Mouse (Mus musculus) adrenal gland (tissue): ENCODE results near the gene Tbc1d10c.
"Not testable (repeated sequence)": the region's sequence is repeated elsewhere in the genome, so short reads cannot be mapped to it uniquely, and the experiment has no call there.

ENCODE experiments used
- intact Hi-C: fragments of 180-260 bp; cut with DNase I; formaldehyde crosslinking; loops from one replicate; pipeline ENCODE4 v1.15.1; 2025
- microRNA-seq, 2 experiments: library from miRNA; unstranded; fragments of <30 nt; microRNA quantifications; one replicate each; pipeline ENCODE4; 2019

Gene Tbc1d10c

GRCm38 (mm10) chr19:4146366-4147021, 44.6 kb downstream of the Tbc1d10c start:
- intact Hi-C loops = loop anchor here (2.0 kb wide), 1 partner anchor 20 kb away; no protein-coding TSS in a partner anchor

- intact Hi-C loops = loop anchor here (2.0 kb wide), 1 partner anchor 19 kb away; no protein-coding TSS in a partner anchor
Measured at GRCm38 (mm10) chr19:4145936-4146335, 45.1 kb downstream of the Tbc1d10c start.

GRCm38 (mm10) chr19:4144550-4145498, 46.3 kb downstream of the Tbc1d10c start:
- intact Hi-C loops = loop anchor here (5.0 kb wide), 1 partner anchor 43 kb away; no protein-coding TSS in a partner anchor

GRCm38 (mm10) chr19:4143759-4144268, 47.3 kb downstream of the Tbc1d10c start, which contains the start of gene Cabp4:
Gene Cabp4 (minus strand): TSS chr19:4144033.
- intact Hi-C loops = loop anchor here (5.0 kb wide), 1 partner anchor 42 kb away; no protein-coding TSS in a partner anchor

GRCm38 (mm10) chr19:4142416-4143173, 48.5 kb downstream of the Tbc1d10c start:
- intact Hi-C loops = loop anchor here (5.0 kb wide), 1 partner anchor 40 kb away; no protein-coding TSS in a partner anchor

GRCm38 (mm10) chr19:4140147-4140546, 50.9 kb downstream of the Tbc1d10c start:
- intact Hi-C loops = loop anchor here (5.0 kb wide), 1 partner anchor 38 kb away; no protein-coding TSS in a partner anchor

- intact Hi-C loops = no loop called here
Measured at GRCm38 (mm10) chr19:4139446-4139845, 51.6 kb downstream of the Tbc1d10c start, which contains the start of gene Gpr152. Gene Gpr152 (plus strand): TSS chr19:4139787.

GRCm38 (mm10) chr19:4137913-4138312, 53.2 kb downstream of the Tbc1d10c start:
- intact Hi-C loops = no loop called here

- intact Hi-C loops = no loop called here
Measured at GRCm38 (mm10) chr19:4136463-4136862, 54.6 kb downstream of the Tbc1d10c start.

- intact Hi-C loops = not testable (repeated sequence)
Measured at GRCm38 (mm10) chr19:4135963-4136345, 55.1 kb downstream of the Tbc1d10c start.

- intact Hi-C loops = not testable (repeated sequence)
Measured at GRCm38 (mm10) chr19:4135229-4135962, 55.7 kb downstream of the Tbc1d10c start.

- intact Hi-C loops = loop anchor here (5.0 kb wide), 1 partner anchor 37 kb away; the partner anchor contains the start of genes Cdk2ap2 and Pitpnm1
Measured at GRCm38 (mm10) chr19:4134354-4134753, 56.7 kb downstream of the Tbc1d10c start.

Small RNAs within 50 kb of the gene (microRNA-seq; reads per million reads assigned to microRNA genes)
- gene Gm26115 = 0 reads per million in 2 experiments
